8 mouse cellular contexts compared by ENCODE assay signal in the genomic region with DNA sequence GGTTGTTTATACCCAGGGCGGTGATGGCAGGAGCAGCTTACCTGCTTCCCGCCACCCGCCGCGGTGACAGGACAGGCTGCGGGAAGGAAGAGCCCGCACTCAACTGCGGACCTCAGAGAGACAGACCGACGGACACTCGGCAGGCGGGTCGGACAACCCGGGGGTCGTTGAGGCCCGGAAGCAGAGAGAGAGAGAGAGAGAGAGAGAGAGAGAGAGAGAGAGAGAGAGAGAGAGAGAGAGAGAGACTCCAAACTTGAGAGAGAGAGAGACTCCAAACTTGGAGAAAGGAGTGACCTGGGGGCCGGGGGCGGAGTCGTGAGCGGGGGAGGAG. TPM values are rescaled to one million over a fixed set of nuclear protein-coding genes. Genes with fewer than 3 reads are reported as not detected.
DNase-seq lines count a peak whose midpoint lies in the region; ATAC-seq and TF ChIP-seq lines count a peak whose summit lies in the region.

A gene (plus strand): TSS at position 259 of the 331 bp plus-strand sequence.

- peak within 1 kb of the TSS; percentile 69 for H3K4me3 ChIP-seq in cerebellum, adult 2 months (replicated peaks; ENCODE audit: insufficient read depth, low read depth, low read length)
- peak within 1 kb of the TSS; percentile 89 for H3K4me3 ChIP-seq in spleen, adult 2 months (ENCODE audit: extremely low read depth, insufficient read depth, insufficient read length)
- H3K4me3 ChIP-seq in liver, embryonic 11.5 days (ENCODE audit: low read depth, low read length), result peak within 1 kb of the TSS; percentile 65
- H3K4me3 ChIP-seq in stomach, embryonic 16.5 days (replicated peaks; ENCODE audit: low read length), result peak within 1 kb of the TSS; percentile 91

- H3K36me3 ChIP-seq in spleen, adult 2 months (ENCODE audit: control insufficient read depth, insufficient read depth, low read length), result peaks cover 6% of the 10 kb centered on the region; the same call in 1 of the 2 replicates
- H3K36me3 ChIP-seq in liver, embryonic 11.5 days (ENCODE audit: control insufficient read depth, insufficient read depth, low read length), result peaks cover 13% of the 10 kb centered on the region
- peaks cover 10% of the 10 kb centered on the region; the same call in 1 of the 2 replicates for H3K36me3 ChIP-seq in stomach, embryonic 16.5 days (ENCODE audit: control insufficient read depth, insufficient read depth, low read length)

- no peak for TF ChIP-seq POLR2A in cerebellum, adult 2 months (IDR thresholded peaks at IDR 0.05; ENCODE audit: borderline replicate concordance, insufficient read depth, low read length)
- no peak for TF ChIP-seq POLR2A in spleen, adult 2 months (IDR thresholded peaks at IDR 0.05; ENCODE audit: low read depth, low read length)

- no peak for ATAC-seq in liver, embryonic 11.5 days (replicated peaks; ENCODE audit: low FRiP score)
- no peak for ATAC-seq in stomach, embryonic 16.5 days (ENCODE audit: insufficient read depth, low FRiP score)
- no peak for ATAC-seq in monocyte, adult 5-6 weeks (replicated peaks; ENCODE audit: insufficient number of reproducible peaks, low FRiP score, low TSS enrichment, poor library complexity, severe bottlenecking)

- H3K4me1 ChIP-seq in cerebellum, adult 2 months (ENCODE audit: control insufficient read depth, insufficient read depth, low read length), result no peaks in the 10 kb centered on the region; the same call in none of the 2 replicates
- peaks cover 38% of the 10 kb centered on the region for H3K4me1 ChIP-seq in spleen, adult 2 months (ENCODE audit: control insufficient read depth, insufficient read depth, insufficient read length)
- H3K4me1 ChIP-seq in liver, embryonic 11.5 days (replicated peaks; ENCODE audit: control insufficient read depth, insufficient read depth, low read length), result peaks cover 62% of the 10 kb centered on the region
- H3K4me1 ChIP-seq in stomach, embryonic 16.5 days (ENCODE audit: control insufficient read depth, insufficient read depth, low read length), result peaks cover 59% of the 10 kb centered on the region

- H3K27me3 ChIP-seq in cerebellum, adult 2 months (ENCODE audit: control insufficient read depth, insufficient read depth, low read length), result no peaks in the 10 kb centered on the region
- no peaks in the 10 kb centered on the region for H3K27me3 ChIP-seq in spleen, adult 2 months (ENCODE audit: control insufficient read depth, insufficient read depth, low read length)
- no peaks in the 10 kb centered on the region for H3K27me3 ChIP-seq in liver, embryonic 11.5 days (replicated peaks; ENCODE audit: control insufficient read depth, insufficient read depth, low read length)
- H3K27me3 ChIP-seq in stomach, embryonic 16.5 days (ENCODE audit: control insufficient read depth, insufficient read depth, low read length), result no peaks in the 10 kb centered on the region

- H3K4me2 ChIP-seq in liver, embryonic 11.5 days, result peak within 1 kb of the TSS; percentile 96
- H3K4me2 ChIP-seq in stomach, embryonic 16.5 days (ENCODE audit: low read depth, low read length), result peak within 1 kb of the TSS; percentile 86

- peak within 1 kb of the TSS; percentile 83 for H3K9ac ChIP-seq in liver, embryonic 11.5 days (ENCODE audit: low read depth, low read length)
- peak within 1 kb of the TSS; percentile 87 for H3K9ac ChIP-seq in stomach, embryonic 16.5 days (ENCODE audit: low read length)

- no peak within 1 kb of the TSS for H3K27ac ChIP-seq in cerebellum, adult 2 months (ENCODE audit: insufficient read depth, low read length)
- peak within 1 kb of the TSS; percentile 85 for H3K27ac ChIP-seq in spleen, adult 2 months (ENCODE audit: insufficient read depth, low read length)
- H3K27ac ChIP-seq in liver, embryonic 11.5 days (ENCODE audit: low read depth, low read length), result peak within 1 kb of the TSS; percentile 94
- H3K27ac ChIP-seq in stomach, embryonic 16.5 days (ENCODE audit: low read length), result peak within 1 kb of the TSS; percentile 93

- WGBS in cerebellum, adult 2 months, result 12% methylated on average over 19 of the region's 20 CpGs
- 3% methylated on average over 18 of the region's 20 CpGs for WGBS in spleen, adult 2 months
- WGBS in liver, embryonic 11.5 days, result 2% methylated on average over 16 of the region's 20 CpGs
- WGBS in stomach, embryonic 16.5 days, result under 1% methylated on average over 20 of the region's 20 CpGs

- no peak for DNase-seq in cerebellum, adult 2 months
- DNase-seq in cerebellum, adult 18-20 months, result no peak
- no peak for DNase-seq in spleen, adult 2 months (ENCODE audit: low read depth in 1 of 2, low spot score in 2 of 2)
- DNase-seq in spleen, postnatal 14 days (ENCODE audit: low spot score in 2 of 2), result no peak
- DNase-seq in liver, embryonic 11.5 days (ENCODE audit: low spot score), result no peak
- DNase-seq in cerebellum, adult 8-10 months, result no peak

- H3K9me3 ChIP-seq in liver, embryonic 11.5 days (ENCODE audit: control insufficient read depth, low read length), result no peaks in the 10 kb centered on the region
- H3K9me3 ChIP-seq in stomach, embryonic 16.5 days (replicated peaks; ENCODE audit: control insufficient read depth, low read length), result no peaks in the 10 kb centered on the region

- TF ChIP-seq CTCF in cerebellum, adult 2 months (IDR thresholded peaks at IDR 0.05; ENCODE audit: borderline replicate concordance, insufficient read depth, low read depth, low read length), result no peak
- TF ChIP-seq CTCF in spleen, adult 2 months (IDR thresholded peaks at IDR 0.05; ENCODE audit: extremely low read depth, insufficient read depth, insufficient read length, insufficient replicate concordance), result no peak

RNA-seq across cellular contexts. Expression of the gene that starts here (rescaled TPM):
- polyA plus RNA-seq in cerebellum, adult 2 months (2012; rRNA removed), result 0.10 TPM in 2 replicates
- polyA plus RNA-seq in spleen, adult 2 months (2012; rRNA removed), result 0.12 and 0.13 TPM in 2 replicates
- polyA plus RNA-seq in liver, embryonic 11.5 days (2014; fragmentation: Nextera tagmentation; extraction: Ambion mirVana), result 0.55 and 0.99 TPM in 2 replicates
- polyA plus RNA-seq in stomach, embryonic 16.5 days (2015; fragmentation: Nextera tagmentation; extraction: Ambion mirVana), result 0.32 and 0.46 TPM in 2 replicates
- total RNA-seq in monocyte, adult 5-6 weeks (2017), result 1.7 to 3.9 TPM (median 1.9 TPM) in 3 replicates
